Mouse (Mus musculus): Measurements from ENCODE around the gene Nek6.

Gene Nek6

DNA sequence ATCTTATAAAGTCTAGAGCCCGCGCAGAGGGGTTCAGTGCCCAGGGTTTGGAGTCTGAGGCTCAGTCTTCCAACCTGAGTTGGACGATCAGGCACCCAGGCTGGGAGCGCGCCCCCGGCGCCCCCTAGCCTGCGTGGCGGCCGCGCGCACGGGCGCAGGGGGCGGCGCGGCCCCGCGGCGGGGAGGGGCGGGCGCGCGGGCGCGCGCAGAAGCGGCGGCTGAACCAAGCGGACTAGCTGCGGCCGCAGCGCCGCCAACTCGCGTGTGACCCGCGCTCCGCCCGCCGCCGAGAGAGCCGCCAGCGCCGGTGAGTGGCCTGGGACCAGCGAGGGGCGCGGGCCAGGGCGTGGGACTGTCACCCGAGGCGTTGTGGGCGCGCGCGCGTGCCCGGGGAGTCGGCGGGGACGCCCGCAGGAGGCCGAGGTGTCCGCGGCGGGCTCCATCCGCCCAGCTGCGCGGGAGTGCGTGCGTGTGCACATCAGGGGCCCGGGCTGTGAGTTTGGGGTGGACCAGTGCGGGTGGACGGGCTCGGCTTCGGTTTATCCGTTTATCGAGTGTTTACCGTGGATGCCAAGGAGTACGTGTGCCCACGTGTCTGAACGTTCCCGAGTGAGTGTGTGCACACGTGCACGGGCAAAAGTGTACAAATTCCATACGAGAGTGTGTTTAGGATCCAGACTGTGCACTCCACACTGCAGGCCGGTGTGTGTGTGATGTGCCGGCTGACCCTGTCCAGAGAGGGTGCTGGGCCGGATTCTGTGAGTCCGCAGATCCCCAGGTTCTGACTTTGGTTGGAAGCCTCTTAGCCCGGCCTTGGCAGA lies at the start of gene Nek6:
Nek6 (plus strand) TSS at position 157 of the 821 bp plus-strand sequence.
- DNase-seq, result peak; percentile 57

GRCm38 (mm10) chr2:38462323-38462722 lies 49.1 kb upstream of the Nek6 start:
- no peak for DNase-seq

DNA sequence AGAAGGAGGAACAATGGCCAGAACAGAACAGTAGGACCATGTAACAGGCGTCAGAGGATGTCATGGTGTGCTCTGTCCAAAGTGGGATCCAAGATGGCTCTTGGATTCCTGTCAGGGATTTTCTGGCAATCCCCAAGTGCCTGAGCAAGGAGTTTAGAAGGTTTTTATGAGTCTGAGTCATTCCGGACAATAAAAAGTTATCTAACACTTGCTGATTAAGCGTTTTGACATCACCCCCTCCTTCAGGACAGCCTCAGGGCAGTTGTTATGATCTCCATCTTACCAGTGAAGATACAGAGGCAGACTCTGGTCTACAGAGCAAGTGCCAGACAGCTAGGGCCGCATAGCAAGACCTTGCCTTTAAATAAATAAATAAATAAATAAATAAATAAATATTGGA lies 42.6 kb upstream of the Nek6 start:
- no peak for DNase-seq

DNA sequence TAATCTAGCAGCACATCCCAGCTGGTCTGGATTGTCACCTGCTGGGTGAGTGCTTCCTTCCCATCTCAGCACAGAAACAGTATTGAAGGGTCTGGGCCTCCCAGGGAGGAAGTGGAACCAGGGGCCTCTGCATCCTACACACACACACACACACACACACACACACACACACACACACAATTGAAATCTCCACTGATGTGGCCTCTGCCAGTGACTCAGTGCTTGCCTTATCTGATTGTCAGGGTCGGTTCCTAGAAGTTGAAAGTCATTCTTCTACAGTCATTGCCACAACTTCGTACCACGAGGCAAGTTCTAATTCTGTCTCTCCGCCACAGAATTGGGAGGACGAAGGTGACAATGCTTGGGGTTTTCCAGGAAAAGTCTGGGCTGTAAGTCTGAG lies 39.7 kb upstream of the Nek6 start:
- no peak for DNase-seq

DNA sequence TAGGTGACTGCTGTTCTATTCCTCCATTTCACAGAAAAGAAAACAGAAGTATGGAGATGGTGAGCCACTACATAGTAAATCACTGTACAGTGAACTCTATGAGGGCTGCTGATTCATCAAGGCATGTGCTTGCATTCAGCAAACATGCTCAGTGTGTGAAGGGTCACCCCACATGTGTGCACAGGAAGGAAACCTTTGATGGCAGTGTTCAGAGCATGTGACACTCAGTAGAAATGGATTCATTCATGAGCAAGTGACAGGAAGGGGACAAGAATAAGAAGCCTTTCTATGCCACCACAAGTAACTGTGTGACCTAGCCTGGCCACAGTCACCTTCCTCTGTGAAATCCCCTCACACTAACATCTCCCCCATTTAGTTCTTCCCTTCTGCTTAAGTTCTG lies 38.6 kb upstream of the Nek6 start:
- DNase-seq, result no peak

GRCm38 (mm10) chr2:38476871-38477496 lies 34.5 kb upstream of the Nek6 start:
- DNase-seq, result no peak

DNA sequence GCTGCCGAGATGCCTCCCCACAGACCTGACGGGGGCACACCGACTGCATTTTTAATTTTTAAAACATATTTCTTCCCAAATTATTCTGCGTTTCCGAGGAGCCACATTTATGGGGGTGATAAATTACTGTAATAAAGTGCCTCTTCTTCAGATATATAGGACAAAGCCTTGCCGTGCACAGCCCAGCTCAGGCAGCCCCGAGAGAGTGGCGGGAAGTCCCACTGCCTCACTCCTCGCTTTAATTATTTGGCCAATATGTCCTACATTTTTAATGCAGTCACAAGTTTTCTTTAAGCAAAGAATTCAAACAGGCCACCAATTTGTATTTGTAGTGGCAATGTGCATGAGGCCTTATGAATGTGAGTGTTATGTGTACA lies 34.0 kb upstream of the Nek6 start:
- DNase-seq, result no peak

GRCm38 (mm10) chr2:38478683-38479082 lies 32.8 kb upstream of the Nek6 start:
- DNase-seq, result no peak

- DNase-seq, result no peak
These were observed 31.9 kb upstream of the Nek6 start for GRCm38 (mm10) chr2:38479541-38479940.

GRCm38 (mm10) chr2:38481166-38481778 lies 30.2 kb upstream of the Nek6 start:
- no peak for DNase-seq

DNA sequence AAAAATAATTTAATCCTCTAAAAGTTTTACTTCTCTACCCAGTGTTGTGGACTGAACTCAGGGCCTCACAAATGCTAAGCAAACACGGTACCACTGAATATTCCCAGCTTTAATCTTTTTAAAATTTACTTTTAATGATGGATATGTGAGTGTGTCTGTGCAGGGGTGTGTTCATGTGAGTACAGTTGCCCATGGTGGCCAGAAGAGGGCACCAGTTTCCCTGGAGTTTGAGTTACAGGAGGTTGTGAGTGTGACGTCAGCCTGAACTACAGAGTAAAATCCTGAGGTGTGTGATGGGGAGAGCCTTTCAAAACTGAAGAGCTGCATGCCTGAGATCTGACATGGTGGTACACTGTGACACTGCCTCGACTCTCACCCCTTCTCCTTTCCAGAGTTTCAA lies 29.3 kb upstream of the Nek6 start:
- DNase-seq, result no peak

GRCm38 (mm10) chr2:38483058-38483704 lies 28.3 kb upstream of the Nek6 start:
- no peak for DNase-seq

DNA sequence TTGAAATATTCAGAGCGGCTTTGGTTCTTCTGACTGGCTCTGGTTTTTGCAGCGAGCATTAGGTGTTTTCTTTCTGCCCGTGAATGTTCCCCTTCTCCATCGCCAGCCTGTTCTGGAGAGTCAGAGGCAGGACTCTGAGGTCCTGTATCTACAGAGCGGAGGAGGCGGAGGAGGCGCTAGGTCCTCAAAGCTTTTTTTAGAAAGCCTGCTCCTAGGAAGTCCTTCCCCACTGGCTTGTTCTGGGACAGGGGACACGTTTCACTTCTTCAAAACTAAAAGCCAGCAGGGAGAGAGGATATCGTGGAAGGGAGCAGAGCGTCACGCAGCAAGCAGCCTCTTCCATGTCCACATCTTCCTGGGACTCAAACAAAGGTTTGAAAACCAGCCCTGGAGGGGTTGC lies 26.9 kb upstream of the Nek6 start:
- no peak for DNase-seq

- no peak for DNase-seq
These were observed 26.0 kb upstream of the Nek6 start for GRCm38 (mm10) chr2:38485409-38485808.

- peak; percentile 51 for DNase-seq
These were observed 25.2 kb upstream of the Nek6 start for GRCm38 (mm10) chr2:38485957-38486931.

GRCm38 (mm10) chr2:38497594-38497993 lies 13.8 kb upstream of the Nek6 start:
- DNase-seq, result no peak

DNA sequence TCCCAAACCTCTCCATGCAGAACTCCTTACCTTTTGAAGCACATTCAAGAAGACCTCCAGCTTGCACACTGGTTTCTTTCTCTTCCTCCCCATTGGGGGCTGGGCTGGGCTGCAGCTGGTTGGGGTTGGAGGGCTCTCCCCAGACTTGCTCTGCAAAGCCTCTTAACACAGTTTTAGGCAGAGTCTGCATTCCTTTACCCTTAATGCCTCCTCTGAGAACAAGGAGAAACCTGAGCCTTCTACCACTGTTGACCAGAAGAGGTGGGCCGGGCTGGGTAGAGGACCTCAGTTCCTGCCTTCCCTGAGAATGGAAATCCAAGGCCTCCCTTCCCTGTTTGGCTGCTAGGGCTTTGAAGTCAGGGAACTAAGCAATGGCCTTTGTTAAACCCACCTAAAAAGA lies 9.8 kb upstream of the Nek6 start:
- no peak for DNase-seq

- DNase-seq, result no peak
These were observed 9.3 kb upstream of the Nek6 start for GRCm38 (mm10) chr2:38502123-38502522.

- no peak for DNase-seq
These were observed 8.7 kb upstream of the Nek6 start for GRCm38 (mm10) chr2:38502747-38503146.

DNA sequence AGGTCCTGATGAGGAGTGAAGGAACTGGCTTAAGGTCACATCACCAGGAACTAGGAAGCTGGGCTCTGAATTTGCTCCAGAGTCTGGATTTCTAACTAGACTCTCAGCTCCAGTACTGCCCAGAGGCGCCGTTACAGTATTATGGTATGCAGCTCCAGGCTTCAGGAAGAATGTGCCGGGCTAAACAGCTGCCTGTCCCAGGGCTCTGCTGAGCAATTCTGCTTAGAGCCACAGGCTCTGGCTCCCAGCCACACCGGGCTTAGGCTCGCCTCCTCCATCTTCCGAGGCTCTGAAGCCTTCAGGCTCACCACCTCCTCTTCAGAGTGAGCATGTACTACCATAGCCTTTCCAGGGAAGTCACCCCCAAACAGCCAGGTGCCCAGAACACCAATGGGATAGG lies 7.1 kb upstream of the Nek6 start:
- DNase-seq, result peak; percentile 26

GRCm38 (mm10) chr2:38507181-38507580 lies 4.3 kb upstream of the Nek6 start:
- DNase-seq, result no peak

- no peak for DNase-seq
These were observed 2.3 kb upstream of the Nek6 start for GRCm38 (mm10) chr2:38509004-38509719.

Measured in right cerebral cortex, adult 18-20 months (tissue).